Mouse (Mus musculus) embryonic facial prominence, embryonic 13.5 days (tissue): ENCODE measurements at regions not wholly inside any gene's neighbourhood (a gene's known extent, or its start where the extent isn't known, plus 50 kb on each side); places are given as distances from the start of the nearest gene placed in this dataset.
"Not testable (repeated sequence)": the region's sequence is repeated elsewhere in the genome, so short reads cannot be mapped to it uniquely, and the experiment has no call there.

ENCODE experiments used
- ATAC-seq: fragments of 200-750 bp; cut with Nextera tagmentation; 2 replicates; pipeline ENCODE4 v1.8.0; 2017; ENCODE audit warnings: low read depth; ENCODE audit not compliant: insufficient number of reproducible peaks, insufficient read depth, low FRiP score, low TSS enrichment
- H3K27ac ChIP-seq: fragments of 300-500 bp; sonication (generic); 2 replicates; pipeline ENCODE4 v1.5.1; 2015; ENCODE audit warnings: moderate library complexity, mild to moderate bottlenecking, inconsistent platforms
- H3K27me3 ChIP-seq: fragments of 300-500 bp; sonication (generic); 2 replicates; pipeline ENCODE4 v1.6.1; 2015; ENCODE audit warnings: mild to moderate bottlenecking, inconsistent platforms
- H3K36me3 ChIP-seq: fragments of 300-500 bp; sonication (generic); 2 replicates; pipeline ENCODE4 v1.6.1; 2015; ENCODE audit warnings: mild to moderate bottlenecking, inconsistent platforms
- H3K4me1 ChIP-seq: fragments of 300-500 bp; sonication (generic); 2 replicates; pipeline ENCODE4 v1.6.1; 2015; ENCODE audit warnings: inconsistent platforms
- H3K4me2 ChIP-seq: fragments of 300-500 bp; sonication (generic); 2 replicates; pipeline ENCODE4 v1.6.1; 2015; ENCODE audit warnings: moderate library complexity, mild to moderate bottlenecking, inconsistent platforms
- H3K4me3 ChIP-seq: fragments of 300-500 bp; sonication (generic); 2 replicates; pipeline ENCODE4 v1.5.1; 2015; ENCODE audit warnings: mild to moderate bottlenecking, inconsistent platforms
- H3K9ac ChIP-seq: fragments of 300-500 bp; sonication (generic); 2 replicates; pipeline ENCODE4 v1.6.1; 2015; ENCODE audit warnings: mild to moderate bottlenecking, inconsistent platforms
- H3K9me3 ChIP-seq: fragments of 300-500 bp; sonication (generic); 2 replicates; pipeline ENCODE4 v1.6.1; 2016; ENCODE audit warnings: inconsistent platforms
- WGBS: fragments of 180-500 bp; shearing (Covaris S2); methylation state at CpG from one replicate; pipeline ENCODE4 v1.1.7; 2015; ENCODE audit warnings: mixed read lengths; 5-methylcytosine and 5-hydroxymethylcytosine counted together

DNA sequence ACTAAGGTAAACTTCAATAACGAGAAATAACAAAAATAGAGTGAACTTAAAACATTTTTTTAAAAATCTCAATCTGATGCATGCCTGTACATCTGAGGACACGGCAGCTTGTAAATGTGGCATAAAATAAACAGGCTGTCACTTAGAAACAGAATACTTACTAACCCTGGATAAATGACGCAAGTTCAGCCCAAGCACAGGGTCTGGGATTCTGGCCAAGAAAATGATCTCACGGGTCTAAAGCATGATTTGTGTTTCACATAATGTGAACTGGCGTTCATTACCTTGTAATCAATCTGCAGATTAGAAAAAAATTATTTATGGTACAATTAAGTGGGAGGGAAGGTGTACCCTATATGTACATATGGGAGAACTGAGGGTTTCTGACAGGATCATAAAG lies 512.1 kb upstream of the Vrk2 start:
- no peaks in the 10 kb centered on the region for H3K4me1 ChIP-seq
- H3K27me3 ChIP-seq, result no peaks in the 10 kb centered on the region
- no peak for ATAC-seq
- H3K36me3 ChIP-seq, result no peaks in the 10 kb centered on the region
- no peak overlapping the region for H3K27ac ChIP-seq
- H3K4me3 ChIP-seq, result no peak overlapping the region
- H3K9me3 ChIP-seq, result no peaks in the 10 kb centered on the region
- H3K4me2 ChIP-seq, result no peak overlapping the region
- WGBS, result 52% methylated on average over 5 of the region's 5 CpGs
- no peak overlapping the region for H3K9ac ChIP-seq

- H3K27ac ChIP-seq, result no peak overlapping the region
- no peaks in the 10 kb centered on the region for H3K9me3 ChIP-seq
- H3K4me1 ChIP-seq, result no peaks in the 10 kb centered on the region
- no peak for ATAC-seq
- no peak overlapping the region for H3K4me2 ChIP-seq
- no peak overlapping the region for H3K9ac ChIP-seq
- H3K27me3 ChIP-seq, result no peaks in the 10 kb centered on the region
- H3K4me3 ChIP-seq, result no peak overlapping the region
- H3K36me3 ChIP-seq, result no peaks in the 10 kb centered on the region
Observed at GRCm38 (mm10) chr11:27102906-27103305, 509.1 kb upstream of the Vrk2 start.

DNA sequence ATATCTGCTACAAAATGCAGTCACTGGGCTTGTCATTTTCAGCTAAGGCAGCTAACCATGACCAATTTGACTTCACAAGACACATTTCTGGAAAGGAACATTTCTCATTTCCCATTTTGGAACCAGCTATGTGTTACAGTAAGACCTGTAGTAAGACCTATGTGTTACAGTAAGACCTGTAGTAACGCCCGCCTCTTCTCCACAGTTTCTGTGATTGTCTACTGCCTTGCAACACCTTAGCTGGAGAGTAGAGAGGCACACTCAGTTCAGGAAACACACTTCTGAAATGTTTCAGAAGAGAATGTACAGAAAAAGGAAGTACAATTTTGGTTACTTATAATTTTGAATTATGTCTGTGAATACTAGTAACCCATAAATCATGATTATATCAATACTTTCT lies 508.2 kb upstream of the Vrk2 start:
- Histone ChIP-seq H3K4me3 (no peak overlapping the region), H3K27me3 (no peaks in the 10 kb centered on the region), H3K4me1 (no peaks in the 10 kb centered on the region), H3K27ac (no peak overlapping the region), H3K9me3 (no peaks in the 10 kb centered on the region), H3K36me3 (no peaks in the 10 kb centered on the region), H3K9ac (no peak overlapping the region), H3K4me2 (no peak overlapping the region)
- 100% methylated on average over 2 of the region's 2 CpGs for WGBS
- ATAC-seq, result no peak

DNA sequence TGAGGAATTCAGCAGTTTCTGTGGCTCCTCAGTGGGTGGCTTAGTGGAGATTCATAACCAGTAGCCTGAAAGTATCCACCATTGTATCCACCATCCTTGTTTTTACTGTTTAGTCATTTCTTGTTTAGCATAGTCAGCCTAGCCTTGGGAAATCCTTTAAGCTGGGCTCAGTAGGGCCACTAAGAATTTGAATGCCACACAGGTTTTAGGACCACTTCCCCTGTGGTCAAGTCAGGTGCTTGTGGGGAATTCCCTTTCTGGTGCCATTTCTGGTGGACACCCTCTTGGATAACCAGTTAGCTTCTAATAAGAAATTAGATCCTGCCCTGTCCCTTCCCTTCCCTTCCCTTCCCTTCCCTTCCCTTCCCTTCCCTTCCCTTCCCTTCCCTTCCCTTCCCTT lies 502.8 kb upstream of the Vrk2 start:
- no peaks in the 10 kb centered on the region for H3K27me3 ChIP-seq
- H3K36me3 ChIP-seq, result no peaks in the 10 kb centered on the region

DNA sequence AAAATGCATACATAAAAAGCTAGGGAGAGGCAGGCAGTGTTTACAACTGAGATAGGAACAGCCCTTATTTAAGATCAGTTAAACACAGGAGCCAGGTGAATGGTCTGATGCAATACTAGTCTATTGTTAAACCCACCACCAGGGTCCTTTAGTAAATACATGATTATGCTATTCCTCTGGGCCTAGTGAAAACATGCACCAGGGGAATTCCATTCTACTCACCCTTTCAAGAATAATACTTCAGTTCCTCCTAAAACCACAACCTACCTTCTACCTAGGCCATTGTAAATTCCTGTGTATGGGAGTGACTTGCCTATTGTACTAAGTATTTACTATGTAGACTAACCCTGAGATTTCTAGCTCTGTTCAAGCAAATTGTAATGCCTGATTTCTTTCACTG lies 501.7 kb upstream of the Vrk2 start:
- ATAC-seq, H3K4me3 ChIP-seq, H3K27me3 ChIP-seq, H3K9me3 ChIP-seq, H3K36me3 ChIP-seq, H3K4me1 ChIP-seq, H3K27ac ChIP-seq, H3K9ac ChIP-seq, H3K4me2 ChIP-seq: not testable (repeated sequence)

More for the DNA sequence above, 502.8 kb upstream of the Vrk2 start:
- no peak overlapping the region for H3K27ac ChIP-seq
- H3K9ac ChIP-seq, result no peak overlapping the region
- ATAC-seq, result no peak
- no peaks in the 10 kb centered on the region for H3K4me1 ChIP-seq
- no peaks in the 10 kb centered on the region for H3K9me3 ChIP-seq
- H3K4me2 ChIP-seq, result no peak overlapping the region
- H3K4me3 ChIP-seq, result no peak overlapping the region

GRCm38 (mm10) chr11:27086516-27086915 lies 492.7 kb upstream of the Vrk2 start:
- Histone ChIP-seq H3K9ac (no peak overlapping the region), H3K4me2 (no peak overlapping the region), H3K27me3 (no peaks in the 10 kb centered on the region), H3K4me1 (no peaks in the 10 kb centered on the region), H3K4me3 (no peak overlapping the region), H3K27ac (no peak overlapping the region), H3K36me3 (no peaks in the 10 kb centered on the region), H3K9me3 (no peaks in the 10 kb centered on the region)
- 88% methylated on average over 1 of the region's 1 CpGs for WGBS
- ATAC-seq, result peak; percentile 37; the same call in 1 of the 2 replicates

- Histone ChIP-seq H3K9ac (no peak overlapping the region), H3K9me3 (no peaks in the 10 kb centered on the region), H3K4me3 (no peak overlapping the region), H3K4me1 (no peaks in the 10 kb centered on the region), H3K27ac (no peak overlapping the region), H3K4me2 (no peak overlapping the region), H3K36me3 (no peaks in the 10 kb centered on the region), H3K27me3 (no peaks in the 10 kb centered on the region)
- ATAC-seq, result no peak
Observed at GRCm38 (mm10) chr11:27081188-27081587, 487.4 kb upstream of the Vrk2 start.

DNA sequence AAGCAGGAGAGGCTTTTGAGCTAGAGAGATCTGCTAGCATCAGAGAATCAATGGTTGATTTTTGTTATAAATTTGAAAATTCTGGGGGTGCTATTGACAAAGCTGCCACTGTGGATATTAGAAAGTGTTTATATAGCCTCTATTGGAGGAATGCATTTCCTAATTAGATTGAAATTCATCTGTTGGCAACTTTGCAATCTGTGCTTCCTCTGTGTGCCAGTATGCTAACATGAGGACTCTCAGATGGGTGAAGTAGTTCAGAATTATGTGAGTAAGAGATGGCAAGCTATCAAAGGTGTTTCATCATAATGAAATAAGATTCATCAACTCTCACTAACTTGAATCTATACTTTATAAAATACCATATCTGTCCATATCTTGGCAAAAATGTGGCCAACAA lies 476.6 kb upstream of the Vrk2 start:
- Histone ChIP-seq H3K36me3 (no peaks in the 10 kb centered on the region), H3K27ac (no peak overlapping the region), H3K4me2 (no peak overlapping the region), H3K27me3 (no peaks in the 10 kb centered on the region), H3K9me3 (no peaks in the 10 kb centered on the region), H3K4me1 (no peaks in the 10 kb centered on the region), H3K4me3 (no peak overlapping the region), H3K9ac (no peak overlapping the region)
- no peak for ATAC-seq

DNA sequence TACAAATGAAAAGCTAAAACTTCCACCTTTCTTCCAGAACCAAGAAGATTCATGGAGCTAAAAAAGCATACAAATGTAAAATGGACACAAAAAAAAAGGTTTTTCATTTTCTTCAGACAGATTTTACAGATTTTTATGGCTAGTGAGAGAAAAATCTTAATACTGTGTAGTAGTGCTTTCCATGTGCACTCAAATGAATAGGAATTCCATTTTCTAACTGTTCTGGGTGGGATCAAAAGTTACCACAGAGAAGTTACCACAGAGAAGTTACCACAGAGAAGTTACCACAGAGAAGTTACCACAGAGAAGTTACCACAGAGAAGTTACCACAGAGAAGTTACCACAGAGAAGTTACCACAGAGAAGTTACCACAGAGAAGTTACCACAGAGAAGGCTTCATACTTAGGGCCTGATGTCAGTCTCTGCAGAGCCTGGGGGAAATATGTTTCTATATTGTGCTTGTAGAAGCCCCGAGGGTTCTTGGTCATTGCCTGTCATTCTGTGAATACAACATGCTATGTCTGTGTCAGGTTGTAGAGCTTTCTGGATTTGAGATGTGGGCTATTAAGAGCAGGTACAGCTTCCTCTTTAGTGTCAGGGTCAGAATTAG lies 433.5 kb upstream of the Vrk2 start:
- Histone ChIP-seq H3K4me3 (no peak overlapping the region), H3K4me2 (no peak overlapping the region), H3K4me1 (0 out of 2 replicates have a peak, but pooled peaks cover 2% of the 10 kb centered on the region), H3K36me3 (no peaks in the 10 kb centered on the region), H3K27me3 (no peaks in the 10 kb centered on the region), H3K27ac (no peak overlapping the region), H3K9me3 (no peaks in the 10 kb centered on the region), H3K9ac (no peak overlapping the region)
- WGBS, result 81% methylated on average over 1 of the region's 1 CpGs
- no peak for ATAC-seq

- 69% methylated on average over 2 of the region's 2 CpGs for WGBS
- Histone ChIP-seq H3K36me3 (no peaks in the 10 kb centered on the region), H3K9ac (no peak overlapping the region), H3K9me3 (no peaks in the 10 kb centered on the region), H3K27ac (no peak overlapping the region), H3K4me1 (0 out of 2 replicates have a peak, but pooled peaks cover 2% of the 10 kb centered on the region), H3K27me3 (no peaks in the 10 kb centered on the region), H3K4me3 (no peak overlapping the region), H3K4me2 (no peak overlapping the region)
- ATAC-seq, result no peak
Observed at GRCm38 (mm10) chr11:27025500-27025899, 431.7 kb upstream of the Vrk2 start.

DNA sequence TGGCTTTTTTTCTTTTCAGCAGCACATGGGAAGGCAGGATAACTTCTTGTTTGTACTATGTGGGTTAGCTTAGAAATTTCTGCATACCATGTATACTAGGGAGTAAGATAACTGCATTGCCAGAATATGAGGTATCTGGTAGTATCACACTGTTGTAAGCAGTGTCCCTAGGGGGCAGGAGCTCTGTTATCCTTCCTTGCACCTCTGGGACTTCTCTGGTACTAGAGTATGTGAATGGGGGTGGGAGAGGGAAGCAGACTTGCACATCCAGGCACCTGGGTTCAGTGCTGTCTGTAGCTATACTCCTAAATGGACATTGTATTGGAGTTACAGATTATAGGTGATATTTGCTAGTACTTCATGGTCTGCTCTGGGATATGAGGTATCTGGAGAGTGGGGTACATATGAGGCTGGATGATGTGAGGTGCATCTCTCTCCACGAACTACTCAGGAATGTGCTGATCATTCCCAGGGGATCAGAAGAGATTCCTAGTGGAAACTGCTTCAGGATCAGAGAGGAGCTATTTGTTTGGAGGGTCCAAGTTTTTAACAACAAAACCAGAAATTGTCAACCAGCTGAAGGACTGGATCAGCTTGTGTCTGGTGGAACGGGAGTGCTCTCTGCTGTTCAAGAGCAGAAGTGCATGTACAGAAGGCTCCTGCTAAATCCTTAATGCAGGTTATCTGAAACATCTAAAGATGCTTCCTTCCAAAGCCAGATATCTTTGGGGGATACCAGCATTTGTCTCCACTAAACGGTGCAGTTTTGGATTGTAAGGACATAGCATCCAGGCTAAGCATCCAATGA lies 402.7 kb upstream of the Vrk2 start:
- no peaks in the 10 kb centered on the region for H3K4me1 ChIP-seq
- ATAC-seq, result no peak
- 17% methylated on average over 3 of the region's 3 CpGs for WGBS

DNA sequence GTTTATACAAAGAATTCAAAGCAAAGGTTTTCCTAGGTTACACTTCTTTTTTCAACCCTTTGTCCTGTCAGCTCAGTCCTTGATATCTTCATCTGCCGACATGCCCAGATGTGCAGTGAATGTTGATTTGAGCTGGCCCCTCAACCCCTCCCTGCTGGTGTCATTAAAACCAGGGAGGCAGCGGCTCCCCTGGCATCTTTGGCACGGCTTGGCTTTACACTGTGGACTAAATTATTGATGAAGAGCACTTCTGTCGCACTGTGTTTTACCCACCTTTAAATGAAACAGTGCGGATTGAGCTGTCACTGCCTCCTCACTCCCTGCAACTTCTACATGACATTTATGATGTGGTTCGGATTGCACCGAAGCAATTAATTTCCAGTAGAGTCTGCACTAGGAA lies 387.4 kb upstream of the Vrk2 start:
- 68% methylated on average over 7 of the region's 7 CpGs for WGBS
- no peaks in the 10 kb centered on the region for H3K9me3 ChIP-seq
- no peak overlapping the region for H3K9ac ChIP-seq
- H3K27me3 ChIP-seq, result no peaks in the 10 kb centered on the region
- no peak overlapping the region for H3K4me2 ChIP-seq
- H3K36me3 ChIP-seq, result no peaks in the 10 kb centered on the region
- no peak overlapping the region for H3K4me3 ChIP-seq
- H3K27ac ChIP-seq, result no peak overlapping the region
- no peak for ATAC-seq
- H3K4me1 ChIP-seq, result no peaks in the 10 kb centered on the region

More for the DNA sequence above, 402.7 kb upstream of the Vrk2 start:
- no peak overlapping the region for H3K4me2 ChIP-seq
- H3K27ac ChIP-seq, result no peak overlapping the region
- H3K9me3 ChIP-seq, result no peaks in the 10 kb centered on the region
- H3K9ac ChIP-seq, result no peak overlapping the region
- H3K4me3 ChIP-seq, result no peak overlapping the region
- H3K27me3 ChIP-seq, result no peaks in the 10 kb centered on the region
- no peaks in the 10 kb centered on the region for H3K36me3 ChIP-seq
